Mouse (Mus musculus): ENCODE data around the gene Rad51b. TPM values are rescaled to one million over a fixed set of nuclear protein-coding genes. Genes with fewer than 3 reads are reported as not detected.

Rad51b gene
- polyA plus RNA-seq, 1 experiment from 2014 or later = 6.5 TPM

DNA sequence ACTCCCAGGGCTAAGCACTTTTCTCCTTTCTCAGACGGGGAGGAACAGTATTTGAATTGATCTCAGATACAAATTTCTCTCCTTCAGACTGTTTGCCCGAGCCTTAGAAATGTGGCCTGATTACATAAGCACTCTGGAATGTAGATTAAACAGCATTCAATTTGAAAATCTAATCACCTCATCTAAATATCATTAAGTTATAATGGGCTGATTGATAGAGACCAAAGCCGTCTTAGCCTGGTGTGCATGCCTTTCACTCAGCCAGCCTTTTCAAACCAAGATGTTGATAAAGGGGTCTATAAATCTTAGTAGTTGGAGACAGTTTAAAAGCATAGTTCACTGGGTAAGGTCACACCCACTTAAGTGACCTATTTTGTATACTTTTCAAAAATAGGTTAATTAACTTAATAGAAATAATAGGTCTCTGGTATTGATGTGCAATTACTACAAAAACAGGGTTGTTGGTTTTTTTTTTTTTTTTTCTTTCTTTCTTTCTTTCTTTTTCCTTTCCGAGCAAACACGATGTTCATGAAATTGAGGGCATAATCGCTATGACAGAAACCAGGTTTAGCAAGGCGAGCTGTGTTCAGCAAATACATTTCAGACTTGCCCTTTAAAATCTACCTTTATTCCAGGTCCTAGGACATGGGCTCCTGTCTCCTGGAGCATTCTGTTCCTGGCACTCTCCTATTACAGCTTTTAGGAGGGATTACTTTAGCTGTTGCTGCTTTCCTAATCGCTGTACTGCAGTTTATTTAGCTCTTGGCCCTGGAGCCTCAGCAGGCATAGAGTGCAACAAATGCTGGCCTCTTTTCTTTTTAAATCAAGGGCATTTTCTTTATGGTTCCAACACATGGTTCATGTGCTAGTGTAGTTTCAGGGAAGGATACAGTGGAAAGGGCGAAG, 238.7 kb downstream of the Rad51b start:
- Histone ChIP-seq H3K9me3 (ENCODE audit: control insufficient read depth, low read length) (no peaks in the 10 kb centered on the region), H3K9ac (ENCODE audit: low read depth, low read length) (no peak overlapping the region), H3K4me2 (replicated peaks; ENCODE audit: low read depth, low read length) (no peak overlapping the region), H3K4me1 (replicated peaks; ENCODE audit: control insufficient read depth, insufficient read depth, low read length) (no peaks in the 10 kb centered on the region; the same call in 1 of the 2 replicates), H3K4me3 (ENCODE audit: low read depth, low read length) (no peak overlapping the region), H3K27me3 (ENCODE audit: control insufficient read depth, insufficient read depth, low read length) (no peaks in the 10 kb centered on the region), H3K27ac (ENCODE audit: low read depth, low read length) (no peak overlapping the region), H3K36me3 (ENCODE audit: control insufficient read depth, insufficient read depth, low read length) (no peaks in the 10 kb centered on the region)
- DNase-seq (ENCODE audit: low spot score) (no peak), ATAC-seq (ENCODE audit: low FRiP score) (0 out of 2 replicates have a peak, but pooled peaks have one; percentile 45)
- 47% methylated on average over 9 of the region's 9 CpGs for WGBS

DNA sequence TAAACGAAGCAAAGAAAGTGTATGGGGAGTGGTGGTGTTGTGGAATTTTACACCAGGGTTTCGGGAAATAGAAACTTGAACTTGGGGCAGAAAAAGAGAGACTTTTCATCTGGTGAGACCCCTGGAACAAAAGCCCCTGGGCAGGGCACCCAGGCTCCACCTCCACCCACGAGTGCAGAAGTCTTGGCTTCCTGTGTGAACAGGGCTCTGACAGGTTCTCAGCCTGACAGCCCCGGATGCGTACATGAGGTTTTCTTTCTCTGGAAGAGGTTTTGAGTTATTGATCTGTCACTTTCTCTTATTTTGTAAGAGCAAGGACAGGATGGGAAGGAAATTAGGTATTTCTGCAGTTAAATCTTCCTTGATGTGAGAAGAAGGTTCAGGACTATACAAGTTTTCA, 243.1 kb downstream of the Rad51b start:
- Histone ChIP-seq H3K4me3 (ENCODE audit: low read depth, low read length) (no peak overlapping the region), H3K9ac (ENCODE audit: low read depth, low read length) (no peak overlapping the region), H3K4me1 (replicated peaks; ENCODE audit: control insufficient read depth, insufficient read depth, low read length) (no peaks in the 10 kb centered on the region), H3K9me3 (ENCODE audit: control insufficient read depth, low read length) (no peaks in the 10 kb centered on the region), H3K36me3 (ENCODE audit: control insufficient read depth, insufficient read depth, low read length) (no peaks in the 10 kb centered on the region), H3K27me3 (ENCODE audit: control insufficient read depth, insufficient read depth, low read length) (no peaks in the 10 kb centered on the region), H3K27ac (ENCODE audit: low read depth, low read length) (no peak overlapping the region), H3K4me2 (replicated peaks; ENCODE audit: low read depth, low read length) (no peak overlapping the region)
- ATAC-seq (ENCODE audit: low FRiP score) (no peak), DNase-seq (ENCODE audit: low spot score) (no peak)
- WGBS = 68% methylated on average over 5 of the region's 5 CpGs

DNA sequence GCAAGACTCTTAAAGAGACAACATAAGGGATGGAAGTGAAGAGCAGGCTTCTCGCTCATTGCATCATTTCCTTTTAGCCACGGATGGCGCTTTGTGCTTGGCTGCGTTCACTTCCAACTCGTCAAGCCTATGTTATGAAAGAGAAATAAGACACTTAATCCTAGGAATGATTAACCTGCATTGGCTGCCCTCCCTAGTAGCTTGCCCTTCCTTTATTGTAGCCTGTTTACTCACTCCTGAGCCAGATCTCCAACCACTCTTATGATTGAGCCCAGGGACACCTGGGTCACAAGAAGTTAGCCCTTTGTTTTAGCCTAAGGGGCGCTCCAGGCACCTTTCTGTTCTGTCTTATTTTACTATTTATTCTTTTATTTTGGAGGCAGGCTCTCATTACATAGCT, 244.5 kb downstream of the Rad51b start:
- DNase-seq (ENCODE audit: low spot score) = no peak
- H3K4me1 ChIP-seq (replicated peaks; ENCODE audit: control insufficient read depth, insufficient read depth, low read length) = no peaks in the 10 kb centered on the region
- H3K9ac ChIP-seq (ENCODE audit: low read depth, low read length) = no peak overlapping the region
- H3K27me3 ChIP-seq (ENCODE audit: control insufficient read depth, insufficient read depth, low read length) = no peaks in the 10 kb centered on the region
- no peaks in the 10 kb centered on the region for H3K9me3 ChIP-seq (ENCODE audit: control insufficient read depth, low read length)
- no peaks in the 10 kb centered on the region for H3K36me3 ChIP-seq (ENCODE audit: control insufficient read depth, insufficient read depth, low read length)
- H3K4me3 ChIP-seq (ENCODE audit: low read depth, low read length) = no peak overlapping the region
- ATAC-seq (ENCODE audit: low FRiP score) = no peak
- 87% methylated on average over 6 of the region's 6 CpGs for WGBS
- H3K27ac ChIP-seq (ENCODE audit: low read depth, low read length) = no peak overlapping the region
- no peak overlapping the region for H3K4me2 ChIP-seq (replicated peaks; ENCODE audit: low read depth, low read length)

DNA sequence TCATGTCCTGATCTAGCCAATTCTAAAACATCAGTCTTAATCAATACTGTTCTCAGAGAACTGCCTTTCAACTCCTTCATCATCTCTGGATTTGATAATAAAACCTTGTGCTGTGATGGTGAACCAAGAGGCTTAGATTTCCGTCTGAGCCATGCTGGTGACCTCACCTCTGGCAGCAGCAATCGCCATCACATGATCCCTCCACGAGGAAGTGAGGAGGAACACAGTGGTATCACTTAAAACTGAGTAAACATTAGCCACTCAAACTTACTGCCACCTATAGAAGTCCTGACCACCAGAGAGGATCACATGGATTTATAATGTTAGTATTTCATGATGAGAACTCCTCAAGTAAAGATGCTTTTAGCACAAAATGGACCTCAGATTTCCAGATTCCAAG, 248.0 kb downstream of the Rad51b start:
- H3K27me3 ChIP-seq (ENCODE audit: control insufficient read depth, insufficient read depth, low read length) = no peaks in the 10 kb centered on the region
- no peaks in the 10 kb centered on the region for H3K9me3 ChIP-seq (ENCODE audit: control insufficient read depth, low read length)
- H3K4me2 ChIP-seq (replicated peaks; ENCODE audit: low read depth, low read length) = no peak overlapping the region
- 77% methylated on average over 3 of the region's 3 CpGs for WGBS
- no peaks in the 10 kb centered on the region for H3K36me3 ChIP-seq (ENCODE audit: control insufficient read depth, insufficient read depth, low read length)
- H3K9ac ChIP-seq (ENCODE audit: low read depth, low read length) = no peak overlapping the region
- no peaks in the 10 kb centered on the region for H3K4me1 ChIP-seq (replicated peaks; ENCODE audit: control insufficient read depth, insufficient read depth, low read length)
- no peak overlapping the region for H3K27ac ChIP-seq (ENCODE audit: low read depth, low read length)
- H3K4me3 ChIP-seq (ENCODE audit: low read depth, low read length) = no peak overlapping the region
- no peak for ATAC-seq (ENCODE audit: low FRiP score)
- DNase-seq (ENCODE audit: low spot score) = no peak

DNA sequence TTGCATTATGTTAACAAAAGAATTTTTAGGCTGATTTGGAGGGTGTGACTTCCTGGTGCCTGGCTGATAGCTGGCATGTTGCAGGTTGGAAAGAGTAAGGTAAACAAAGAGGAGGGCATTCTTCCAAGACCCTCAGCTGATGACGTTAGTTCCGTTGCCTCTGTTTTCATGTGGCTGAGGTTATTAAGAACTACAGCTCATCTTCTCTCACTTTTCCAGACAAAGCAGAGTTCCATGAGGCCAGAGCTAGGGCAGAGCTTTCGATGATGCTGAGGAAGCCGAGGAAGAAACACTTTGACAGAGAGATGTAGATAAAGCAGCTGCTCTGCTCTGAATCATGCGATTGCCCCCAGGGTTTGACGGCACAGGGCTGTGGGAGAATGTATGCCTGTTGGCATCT, 250.5 kb downstream of the Rad51b start:
- 84% methylated on average over 6 of the region's 6 CpGs for WGBS
- no peak overlapping the region for H3K4me3 ChIP-seq (ENCODE audit: low read depth, low read length)
- no peaks in the 10 kb centered on the region for H3K4me1 ChIP-seq (replicated peaks; ENCODE audit: control insufficient read depth, insufficient read depth, low read length)
- DNase-seq (ENCODE audit: low spot score) (no peak), ATAC-seq (ENCODE audit: low FRiP score) (no peak)
- no peak overlapping the region for H3K27ac ChIP-seq (ENCODE audit: low read depth, low read length)
- H3K9ac ChIP-seq (ENCODE audit: low read depth, low read length) = no peak overlapping the region
- no peaks in the 10 kb centered on the region for H3K27me3 ChIP-seq (ENCODE audit: control insufficient read depth, insufficient read depth, low read length)
- no peaks in the 10 kb centered on the region for H3K36me3 ChIP-seq (ENCODE audit: control insufficient read depth, insufficient read depth, low read length)
- no peak overlapping the region for H3K4me2 ChIP-seq (replicated peaks; ENCODE audit: low read depth, low read length)
- no peaks in the 10 kb centered on the region for H3K9me3 ChIP-seq (ENCODE audit: control insufficient read depth, low read length)

DNA sequence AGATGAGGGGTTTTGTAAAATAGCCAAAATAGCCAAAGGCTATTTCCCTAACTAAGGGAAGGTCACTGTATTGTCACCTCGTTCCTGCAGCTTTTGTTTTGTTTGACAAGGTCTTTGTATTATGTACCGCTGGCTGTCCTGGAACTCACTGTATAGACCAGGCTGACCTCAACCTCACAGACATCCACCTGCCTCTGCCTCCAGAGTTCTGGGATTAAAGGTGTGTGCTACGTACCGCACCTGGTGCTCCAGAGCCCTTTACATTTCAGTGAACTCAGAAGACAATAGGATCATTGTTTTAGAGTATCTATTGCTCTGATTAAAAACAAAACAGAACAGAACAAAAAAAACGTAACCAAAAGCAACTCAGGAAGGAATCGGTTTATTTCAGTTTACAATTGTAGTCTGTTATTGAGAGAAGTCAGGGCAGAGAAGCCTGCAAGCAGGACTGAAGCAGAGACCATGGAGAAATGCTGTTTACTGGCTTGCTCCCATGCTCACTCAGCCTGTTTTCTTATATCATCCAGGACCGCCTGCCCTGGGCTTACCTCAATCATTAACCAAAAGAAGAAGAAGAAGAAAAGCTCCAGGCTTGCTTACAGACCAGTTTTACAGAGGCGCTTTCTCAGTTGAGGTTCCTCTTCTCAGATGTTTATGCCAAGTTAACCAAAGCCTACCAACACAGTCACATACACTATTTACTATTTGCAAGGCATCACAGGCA, 251.7 kb downstream of the Rad51b start:
- Histone ChIP-seq H3K9ac (ENCODE audit: low read depth, low read length) (no peak overlapping the region), H3K4me2 (replicated peaks; ENCODE audit: low read depth, low read length) (no peak overlapping the region), H3K27me3 (ENCODE audit: control insufficient read depth, insufficient read depth, low read length) (no peaks in the 10 kb centered on the region), H3K4me3 (ENCODE audit: low read depth, low read length) (no peak overlapping the region), H3K4me1 (replicated peaks; ENCODE audit: control insufficient read depth, insufficient read depth, low read length) (no peaks in the 10 kb centered on the region), H3K27ac (ENCODE audit: low read depth, low read length) (no peak overlapping the region), H3K9me3 (ENCODE audit: control insufficient read depth, low read length) (no peaks in the 10 kb centered on the region), H3K36me3 (ENCODE audit: control insufficient read depth, insufficient read depth, low read length) (no peaks in the 10 kb centered on the region)
- DNase-seq (ENCODE audit: low spot score) = no peak
- 70% methylated on average over 8 of the region's 8 CpGs for WGBS
- ATAC-seq (ENCODE audit: low FRiP score) = no peak

DNA sequence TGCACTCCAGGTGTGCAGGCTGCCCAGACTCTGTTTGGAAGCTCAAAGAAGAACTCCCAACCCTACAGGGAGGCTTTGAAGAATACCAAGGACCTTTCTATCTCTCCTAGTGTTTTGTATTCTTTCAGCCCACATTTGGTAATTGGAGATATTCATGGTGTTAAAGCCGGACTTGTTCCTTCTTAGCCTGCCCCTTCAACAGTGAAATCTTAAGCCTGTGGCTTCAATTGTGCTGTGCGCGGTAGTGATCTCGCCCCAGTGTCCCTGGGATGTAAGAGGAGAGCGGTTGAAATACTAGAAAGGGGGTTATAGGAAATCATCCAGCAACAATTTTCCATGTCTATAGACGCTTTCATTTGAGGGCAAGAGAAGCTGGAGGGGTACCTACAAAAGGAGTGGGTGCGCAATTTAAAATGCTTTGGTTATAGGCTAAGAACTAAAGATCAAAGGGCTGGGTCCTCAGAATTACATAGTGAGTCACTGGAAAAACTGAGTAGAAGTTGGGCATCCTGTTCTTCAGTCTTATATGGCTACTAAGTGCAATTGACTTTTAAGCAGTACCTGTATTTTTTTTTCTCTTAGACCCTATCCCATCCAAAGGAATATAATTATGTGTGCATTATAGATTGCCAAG, 253.1 kb downstream of the Rad51b start:
- Histone ChIP-seq H3K36me3 (ENCODE audit: control insufficient read depth, insufficient read depth, low read length) (no peaks in the 10 kb centered on the region), H3K4me1 (replicated peaks; ENCODE audit: control insufficient read depth, insufficient read depth, low read length) (no peaks in the 10 kb centered on the region), H3K27me3 (ENCODE audit: control insufficient read depth, insufficient read depth, low read length) (no peaks in the 10 kb centered on the region), H3K9ac (ENCODE audit: low read depth, low read length) (no peak overlapping the region), H3K4me3 (ENCODE audit: low read depth, low read length) (no peak overlapping the region), H3K27ac (ENCODE audit: low read depth, low read length) (no peak overlapping the region), H3K9me3 (ENCODE audit: control insufficient read depth, low read length) (no peaks in the 10 kb centered on the region), H3K4me2 (replicated peaks; ENCODE audit: low read depth, low read length) (no peak overlapping the region)
- 87% methylated on average over 7 of the region's 7 CpGs for WGBS
- no peak for ATAC-seq (ENCODE audit: low FRiP score)
- no peak for DNase-seq (ENCODE audit: low spot score)

DNA sequence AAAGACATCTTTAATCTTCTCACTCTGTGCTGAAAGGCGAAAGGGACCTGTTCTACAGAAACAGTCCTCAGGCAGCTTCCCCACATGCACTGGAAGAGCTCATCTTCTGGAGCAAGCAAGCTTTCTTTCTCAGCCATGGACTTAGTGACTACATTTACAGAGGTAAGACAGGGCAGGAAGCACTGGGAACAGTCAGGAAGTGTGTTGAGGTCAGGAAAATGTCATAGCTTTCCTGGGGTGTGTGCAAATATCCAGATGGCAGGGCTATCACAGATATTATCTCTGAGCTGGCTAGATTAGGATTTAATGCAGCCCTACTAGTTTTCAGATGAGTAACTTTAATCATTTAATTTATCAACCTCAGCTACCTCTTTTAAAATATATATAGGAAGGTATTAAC, 254.2 kb downstream of the Rad51b start:
- Histone ChIP-seq H3K9ac (ENCODE audit: low read depth, low read length) (no peak overlapping the region), H3K27me3 (ENCODE audit: control insufficient read depth, insufficient read depth, low read length) (no peaks in the 10 kb centered on the region), H3K27ac (ENCODE audit: low read depth, low read length) (no peak overlapping the region), H3K36me3 (ENCODE audit: control insufficient read depth, insufficient read depth, low read length) (no peaks in the 10 kb centered on the region), H3K4me1 (replicated peaks; ENCODE audit: control insufficient read depth, insufficient read depth, low read length) (no peaks in the 10 kb centered on the region), H3K4me2 (replicated peaks; ENCODE audit: low read depth, low read length) (no peak overlapping the region), H3K9me3 (ENCODE audit: control insufficient read depth, low read length) (no peaks in the 10 kb centered on the region), H3K4me3 (ENCODE audit: low read depth, low read length) (no peak overlapping the region)
- ATAC-seq (ENCODE audit: low FRiP score) (no peak), DNase-seq (ENCODE audit: low spot score) (no peak)
- WGBS = 73% methylated on average over 1 of the region's 1 CpGs

Measured in hindbrain, embryonic 11.5 days (tissue).